ENCODE assay signal across 8 mouse cellular contexts in the genomic region with DNA sequence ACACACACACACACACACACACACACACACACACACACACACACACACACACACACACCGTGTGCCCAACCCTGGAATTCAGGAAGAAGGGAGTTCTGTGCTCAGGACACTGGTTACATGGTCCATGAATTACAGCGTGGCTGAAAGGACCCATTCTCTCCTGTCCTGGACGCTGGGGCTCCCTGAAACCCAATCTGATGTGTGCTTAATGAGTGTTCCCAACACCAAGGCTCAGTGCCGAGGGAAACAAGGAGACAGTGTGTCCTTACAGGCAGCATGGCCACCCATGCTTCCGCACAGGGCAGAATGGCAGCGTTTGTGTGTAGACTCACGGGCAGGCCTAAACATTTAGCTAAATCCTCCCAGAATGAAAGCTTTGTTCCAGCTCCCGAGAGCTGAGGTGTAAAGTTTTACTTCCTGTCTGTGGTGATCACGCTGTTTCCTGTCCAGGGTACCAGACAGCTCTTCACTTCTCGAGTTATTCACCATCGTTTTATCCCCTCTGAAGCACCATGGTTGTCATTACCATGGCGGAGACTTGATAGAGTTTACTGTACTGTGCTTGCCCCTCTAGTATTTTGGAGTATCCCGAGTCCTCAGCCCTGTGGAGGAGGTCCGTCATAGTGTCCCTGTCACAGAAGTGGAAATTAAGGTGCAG.
DNase-seq lines count a peak whose midpoint lies in the region; ATAC-seq and TF ChIP-seq lines count a peak whose summit lies in the region.

No protein-coding gene starts in this region.

- H3K27ac ChIP-seq in left cerebral cortex, adult 2 months: peak overlapping the region; percentile 22; the same call in 1 of the 2 replicates
- H3K27ac ChIP-seq in embryonic facial prominence, embryonic 15.5 days (replicated peaks): peak overlapping the region; percentile 58

- no peak overlapping the region for H3K4me3 ChIP-seq in left cerebral cortex, adult 2 months
- no peak overlapping the region for H3K4me3 ChIP-seq in embryonic facial prominence, embryonic 15.5 days (replicated peaks)

- peaks cover 26% of the 10 kb centered on the region for H3K4me1 ChIP-seq in embryonic facial prominence, embryonic 15.5 days

- 0 out of 2 replicates have a peak, but pooled peaks cover 4% of the 10 kb centered on the region for H3K9me3 ChIP-seq in embryonic facial prominence, embryonic 15.5 days (replicated peaks)

- H3K9ac ChIP-seq in embryonic facial prominence, embryonic 15.5 days: no peak overlapping the region

- H3K4me2 ChIP-seq in embryonic facial prominence, embryonic 15.5 days (replicated peaks): no peak overlapping the region

- ATAC-seq in embryonic facial prominence, embryonic 15.5 days (ENCODE audit: insufficient number of reproducible peaks, low FRiP score, low TSS enrichment, low read depth): peak; percentile 76

- H3K27me3 ChIP-seq in embryonic facial prominence, embryonic 15.5 days: no peaks in the 10 kb centered on the region

- H3K36me3 ChIP-seq in embryonic facial prominence, embryonic 15.5 days: 0 out of 2 replicates have a peak, but pooled peaks cover 4% of the 10 kb centered on the region

- intact Hi-C loops in left cerebral cortex, adult 2 months (cut with DNase I): no loop called here
- intact Hi-C loops in left cerebral cortex, postnatal 4 days (cut with DNase I): no loop called here

- 30% methylated on average over 14 of the region's 14 CpGs for WGBS in embryonic facial prominence, embryonic 15.5 days

- peak in 1 of 2 experiments; percentile 31 for DNase-seq in left cerebral cortex, adult 2 months (ENCODE audit: extremely low spot score in 1 of 2, low spot score in 2 of 2)
- no peak for DNase-seq in left cerebral cortex, postnatal 4 days
- DNase-seq in induced T-regulatory cell, adult 2 months (ENCODE audit: low read depth): peak; percentile 38
- peak; percentile 31 to 47 for DNase-seq in natural killer cell, adult 2 months (ENCODE audit: low spot score in 2 of 2)
- DNase-seq in cerebellum, postnatal 36 days: no peak
- no peak for DNase-seq in B cell, adult 2 months
- no peak for DNase-seq in cerebellum, adult 11-12 months

- TF ChIP-seq CTCF in left cerebral cortex, adult 2 months (IDR thresholded peaks at IDR 0.05): no peak

Comparison
In these comparisons a context has a peak if more than half of its experiments do, and no peak if none do; other contexts are left out.
1. DNase-seq: peak in induced T-regulatory cell, adult 2 months (single experiment) and natural killer cell, adult 2 months (2 of 2); none in left cerebral cortex, postnatal 4 days (single experiment), cerebellum, postnatal 36 days (0 of 2), B cell, adult 2 months (0 of 2) and cerebellum, adult 11-12 months (single experiment).